Mouse (Mus musculus): Measurements from ENCODE around the gene Fzd5.

DNA sequence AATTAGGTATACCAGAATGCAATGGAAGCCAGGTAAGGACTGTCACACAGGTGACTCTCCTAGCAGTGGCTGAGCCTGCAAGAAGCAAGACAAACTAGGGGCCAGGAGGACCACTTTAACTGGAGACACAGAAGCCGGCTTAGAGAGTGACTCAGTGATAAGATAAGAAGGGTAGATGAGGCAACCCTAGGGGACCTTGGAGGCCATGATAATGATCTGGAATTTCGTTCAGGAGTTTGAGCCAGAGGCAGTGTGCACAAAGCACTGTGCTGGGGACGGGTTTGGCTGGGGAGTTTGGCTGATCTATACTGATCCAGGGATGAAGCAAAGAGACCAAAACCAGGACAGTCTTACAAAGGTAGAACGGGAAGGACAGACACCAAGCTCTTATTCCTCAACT, 24.1 kb upstream of the Fzd5 start:
- TF ChIP-seq CTCF (IDR thresholded peaks at IDR 0.05; ENCODE audit: extremely low read depth, insufficient read length, insufficient replicate concordance, low read depth, low read length) (no peak), POLR2A (IDR thresholded peaks at IDR 0.05; ENCODE audit: low read depth, low read length) (no peak)

Data from small intestine, adult 2 months (tissue).